Mouse (Mus musculus): ENCODE measurements around the gene Atp5e. TPM values are rescaled to one million over a fixed set of nuclear protein-coding genes. Genes with fewer than 3 reads are reported as not detected.

The Atp5e gene
- total and polyA plus RNA-seq, 3 experiments, result 251 to 699 (median 673) TPM

DNA sequence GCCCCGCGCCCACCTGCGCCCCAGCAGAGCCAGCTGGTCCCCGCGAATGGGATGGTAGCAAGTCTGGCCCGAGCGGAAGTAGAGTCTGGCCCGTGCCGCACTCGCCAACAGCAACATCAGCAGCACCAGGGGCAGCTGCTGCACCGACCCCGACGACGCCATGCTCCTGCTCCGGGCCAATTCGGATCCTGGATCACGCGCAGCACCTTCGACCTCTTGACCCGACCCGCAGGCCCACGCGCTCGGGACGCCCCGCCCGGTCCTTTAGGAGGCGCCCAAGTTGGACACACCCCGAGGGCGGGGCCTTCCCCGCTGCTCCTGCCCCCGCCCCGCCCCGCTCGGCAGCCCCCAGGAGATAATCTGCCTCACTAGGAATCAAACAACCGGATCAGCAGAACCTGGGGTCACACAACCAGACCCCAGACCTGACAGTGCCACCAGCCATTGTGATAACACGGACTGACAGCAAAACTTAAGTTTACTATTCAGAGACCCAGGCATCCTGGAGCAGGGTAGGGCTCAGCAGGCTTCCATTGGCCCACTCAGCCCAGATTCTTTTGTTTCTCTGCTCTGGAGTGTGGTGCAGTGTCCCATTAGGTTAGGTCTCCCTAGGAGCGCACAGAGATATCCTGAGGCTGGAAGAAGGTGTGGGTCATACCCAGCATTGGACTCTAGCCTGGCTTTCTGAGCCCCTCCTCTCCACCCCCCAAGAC lies 25.0 kb downstream of the Atp5e start, which contains the start of gene Ctsz:
Ctsz (minus strand) TSS at position 303 of the 713 bp plus-strand sequence.
- Histone ChIP-seq H3K9ac (ENCODE audit: insufficient read depth, low read depth) (peak within 1 kb of the TSS; percentile 61), H3K79me2 (replicated peaks; ENCODE audit: control insufficient read depth, extremely low read depth, insufficient read depth, poor library complexity, severe bottlenecking) (peaks cover 29% of the 10 kb centered on the region), H3K27ac (ENCODE audit: insufficient read depth, low read depth) (peak within 1 kb of the TSS; percentile 20), H3K4me3 (replicated peaks in 1 of 3; ENCODE audit: low read depth in 2 of 3, low read length in 2 of 3, poor library complexity in 1 of 3) (peak within 1 kb of the TSS; percentile 73 to 97 (median 96)), H3K36me3 (replicated peaks in 1 of 2; ENCODE audit: control insufficient read depth in 1 of 2, insufficient read depth in 1 of 2, low read length in 1 of 2) (peaks cover 19 to 29% of the 10 kb centered on the region in 2 experiments), H3K9me3 (replicated peaks; ENCODE audit: low read length) (no peaks in the 10 kb centered on the region), H3K4me2 (ENCODE audit: insufficient read depth, low read depth, poor library complexity, severe bottlenecking) (peak within 1 kb of the TSS; percentile 92), H3K4me1 (ENCODE audit: control insufficient read depth in 1 of 2, insufficient read depth in 2 of 2) (peaks cover 36 to 80% of the 10 kb centered on the region in 2 experiments), H3K27me3 (replicated peaks) (peaks cover 1% of the 10 kb centered on the region)
- dilution Hi-C loops (cut with MboI; ENCODE audit: extremely low pct_ligation_motif_present, extremely low pct_unique_long_range_greater_than_20kb, low sequenced_read_pairs), result no loop called here
- TF ChIP-seq MEF2A (IDR thresholded peaks at IDR 0.05; ENCODE audit: borderline replicate concordance, low read depth, low read length) (no peak), ETS1 (conservative IDR thresholded peaks at IDR 0.05; ENCODE audit: low read depth, low read length) (no peak), TBP (conservative IDR thresholded peaks at IDR 0.05; ENCODE audit: low read depth, low read length) (no peak), RCOR1 (conservative IDR thresholded peaks at IDR 0.05; ENCODE audit: low read depth, low read length) (no peak), MYC (IDR thresholded peaks at IDR 0.05; ENCODE audit: low read depth, low read length) (peak; percentile 34; the same call in 1 of the 2 replicates), USF2 (conservative IDR thresholded peaks at IDR 0.05; ENCODE audit: low read depth, low read length) (no peak), EP300 (IDR thresholded peaks at IDR 0.05; ENCODE audit: low read length) (no peak; the same call in 1 of the 2 replicates), UBTF (IDR thresholded peaks at IDR 0.05; ENCODE audit: low read depth, low read length) (0 out of 2 replicates have a peak, but pooled peaks have one; percentile 2), MAFK (IDR thresholded peaks at IDR 0.05; ENCODE audit: insufficient replicate concordance, low read length) (no peak), MAX (IDR thresholded peaks at IDR 0.05; ENCODE audit: low read length) (peak; percentile 50; the same call in 1 of the 2 replicates), CHD2 (IDR thresholded peaks at IDR 0.05; ENCODE audit: low read length) (no peak; the same call in 1 of the 2 replicates), ELF1 (IDR thresholded peaks at IDR 0.05; ENCODE audit: low read depth, low read length) (peak; percentile 53; the same call in 1 of the 2 replicates), MAZ (IDR thresholded peaks at IDR 0.05; ENCODE audit: low read depth, low read length) (peak; percentile 89; the same call in 1 of the 2 replicates), IRF4 (IDR thresholded peaks at IDR 0.05; ENCODE audit: low read depth, low read length) (peak; percentile 11; the same call in 1 of the 2 replicates), SIN3A (IDR thresholded peaks at IDR 0.05; ENCODE audit: low read length) (no peak; the same call in 1 of the 2 replicates), USF1 (IDR thresholded peaks at IDR 0.05; ENCODE audit: low read depth, low read length) (no peak), ZMIZ1 (IDR thresholded peaks at IDR 0.05; ENCODE audit: low read depth, low read length) (peak; percentile 74; the same call in 1 of the 2 replicates), CTCF (conservative IDR thresholded peaks at IDR 0.05 in 1 of 2, IDR thresholded peaks at IDR 0.05 in 1 of 2; ENCODE audit: low read depth in 2 of 2, low read length in 2 of 2) (no peak), ZNF384 (IDR thresholded peaks at IDR 0.05; ENCODE audit: low read depth, low read length) (no peak), POLR2AphosphoS2 (IDR thresholded peaks at IDR 0.05; ENCODE audit: low read depth, low read length) (no peak), ZC3H11A (IDR thresholded peaks at IDR 0.05; ENCODE audit: low read depth, low read length) (no peak), MXI1 (IDR thresholded peaks at IDR 0.05; ENCODE audit: low read depth, low read length) (peak; percentile 77; the same call in 1 of the 2 replicates), GABPA (IDR thresholded peaks at IDR 0.05; ENCODE audit: insufficient replicate concordance, low read depth, low read length) (no peak), TCF12 (IDR thresholded peaks at IDR 0.05; ENCODE audit: low read depth, low read length) (peak; percentile 64), NRF1 (IDR thresholded peaks at IDR 0.05; ENCODE audit: low read depth, low read length) (peak; percentile 37; the same call in 1 of the 2 replicates), KAT2A (IDR thresholded peaks at IDR 0.05; ENCODE audit: insufficient replicate concordance, low read length) (no peak), BHLHE40 (IDR thresholded peaks at IDR 0.05; ENCODE audit: low read depth, low read length) (peak; percentile 86), PAX5 (IDR thresholded peaks at IDR 0.05; ENCODE audit: low read length) (no peak), POLR2A (IDR thresholded peaks at IDR 0.05; ENCODE audit: low read depth, low read length) (peak; percentile 90), NELFE (IDR thresholded peaks at IDR 0.05; ENCODE audit: low read depth, low read length) (peak; percentile 85)
- peak; percentile 64 for DNase-seq (ENCODE audit: extremely low read depth)
- in situ Hi-C loops (cut with MboI; ENCODE audit: low pct_ligation_motif_present, low pct_unique_long_range_greater_than_20kb, low sequenced_read_pairs), result no loop called here
